In the genomic region with DNA sequence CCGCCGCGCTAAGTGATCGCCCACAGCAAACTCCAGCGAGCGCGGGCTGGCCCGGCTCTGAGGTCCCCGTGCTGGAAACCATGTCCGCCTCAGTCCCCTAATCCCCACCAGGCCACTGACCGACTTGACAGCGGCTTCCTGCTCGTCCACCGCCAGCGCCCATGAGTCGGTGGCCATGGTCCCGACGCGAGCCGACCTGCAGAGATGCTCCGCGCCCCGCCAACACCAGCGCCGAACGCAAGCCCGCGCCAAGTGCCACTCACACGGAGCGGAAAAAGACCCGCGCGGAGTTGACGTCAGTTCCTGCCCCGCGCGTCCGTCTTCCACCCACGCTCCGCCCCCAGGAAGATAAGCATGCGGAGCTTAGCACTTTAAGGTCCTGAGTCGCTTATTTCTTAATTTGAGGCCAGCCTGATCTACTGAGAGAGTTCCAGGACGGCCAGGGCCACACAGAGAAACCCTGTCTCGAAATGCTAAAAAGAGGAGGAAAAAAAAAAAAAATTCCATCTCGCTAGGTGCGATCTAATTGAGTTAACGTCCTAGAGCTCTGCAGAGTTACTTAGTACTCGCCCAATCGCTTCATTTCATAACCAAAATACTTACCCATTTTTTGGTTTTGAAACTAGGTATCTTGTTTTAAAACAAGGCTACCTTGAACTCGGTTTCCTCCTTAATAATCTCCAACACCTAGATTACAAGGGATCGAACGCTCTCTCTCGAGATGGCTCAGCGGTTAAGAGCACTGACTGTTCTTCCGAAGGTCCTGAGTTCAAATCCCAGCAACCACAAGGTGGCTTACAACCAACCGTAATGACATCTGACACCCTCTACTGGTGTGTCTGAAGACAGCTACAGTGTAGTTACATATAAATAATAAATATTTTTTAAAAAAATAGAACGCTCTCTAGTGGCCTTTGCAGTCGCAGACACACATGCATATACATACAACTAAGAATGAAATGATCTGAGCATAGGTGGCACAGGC, we compare ENCODE assay signal across 7 mouse cellular contexts. TPM values are rescaled to one million over a fixed set of nuclear protein-coding genes. Genes with fewer than 3 reads are reported as not detected.
A peak's percentile ranks its signal among the peaks of the same experiment; 100 is the strongest.
DNase-seq lines count a peak whose midpoint lies in the region; ATAC-seq lines count a peak whose summit lies in the region.

Gene Ddx19a, minus strand, starts transcription at position 254 of the 985 bp plus-strand sequence.

- peak within 1 kb of the TSS; percentile 83 for H3K9ac ChIP-seq in intestine, embryonic 16.5 days (ENCODE audit: low read depth, low read length)
- H3K9ac ChIP-seq in midbrain, embryonic 11.5 days (ENCODE audit: low read length), result peak within 1 kb of the TSS; percentile 82

- DNase-seq in adrenal gland, adult 2 months, result peak; percentile 92
- peak; percentile 77 for DNase-seq in embryo, embryonic 11.5 days (ENCODE audit: low read depth, low spot score)
- DNase-seq in gastrocnemius, postnatal 4 days (ENCODE audit: low spot score in 2 of 2), result peak; percentile 71 to 89
- peak; percentile 91 to 92 for DNase-seq in left cerebral cortex, postnatal 36 days (ENCODE audit: low spot score in 2 of 2)
- peak; percentile 97 for DNase-seq in midbrain, embryonic 11.5 days (ENCODE audit: low spot score, missing footprints)
- peak; percentile 79 for DNase-seq in skeletal muscle tissue, adult 2 months (ENCODE audit: low read depth, low spot score)

- no peaks in the 10 kb centered on the region; the same call in 1 of the 2 replicates for H3K36me3 ChIP-seq in intestine, embryonic 16.5 days (ENCODE audit: control insufficient read depth, insufficient read depth, low read length)
- H3K36me3 ChIP-seq in midbrain, embryonic 11.5 days (ENCODE audit: control insufficient read depth, insufficient read depth, low read length), result peaks cover under 1% of the 10 kb centered on the region; the same call in 1 of the 2 replicates

- no peaks in the 10 kb centered on the region for H3K27me3 ChIP-seq in intestine, embryonic 16.5 days (replicated peaks; ENCODE audit: control insufficient read depth, insufficient read depth, low read length)
- no peaks in the 10 kb centered on the region for H3K27me3 ChIP-seq in midbrain, embryonic 11.5 days (ENCODE audit: control insufficient read depth, insufficient read depth, low read length)

- H3K4me1 ChIP-seq in intestine, embryonic 16.5 days (ENCODE audit: control insufficient read depth, insufficient read depth, low read length), result peaks cover 3% of the 10 kb centered on the region; the same call in 1 of the 2 replicates
- peaks cover 3% of the 10 kb centered on the region; the same call in 1 of the 2 replicates for H3K4me1 ChIP-seq in midbrain, embryonic 11.5 days (ENCODE audit: control insufficient read depth, insufficient read depth, low read length)

- WGBS in intestine, embryonic 16.5 days, result 3% methylated on average over 58 of the region's 58 CpGs
- WGBS in midbrain, embryonic 11.5 days, result 4% methylated on average over 58 of the region's 58 CpGs

- H3K9me3 ChIP-seq in intestine, embryonic 16.5 days (ENCODE audit: control insufficient read depth, low read length), result no peaks in the 10 kb centered on the region
- no peaks in the 10 kb centered on the region for H3K9me3 ChIP-seq in midbrain, embryonic 11.5 days (ENCODE audit: control insufficient read depth, low read length)

- H3K4me2 ChIP-seq in intestine, embryonic 16.5 days (ENCODE audit: low read depth, low read length), result peak within 1 kb of the TSS; percentile 56
- H3K4me2 ChIP-seq in midbrain, embryonic 11.5 days, result peak within 1 kb of the TSS; percentile 85

- peak within 1 kb of the TSS; percentile 83 for H3K4me3 ChIP-seq in intestine, embryonic 16.5 days (ENCODE audit: low read length)
- H3K4me3 ChIP-seq in midbrain, embryonic 11.5 days (ENCODE audit: low read depth, low read length), result peak within 1 kb of the TSS; percentile 93

- ATAC-seq in intestine, embryonic 16.5 days, result peak; percentile 98
- ATAC-seq in midbrain, embryonic 11.5 days (ENCODE audit: low FRiP score), result peak; percentile 94

- peak within 1 kb of the TSS; percentile 78 for H3K27ac ChIP-seq in intestine, embryonic 16.5 days (ENCODE audit: low read length)
- H3K27ac ChIP-seq in midbrain, embryonic 11.5 days (ENCODE audit: low read depth, low read length), result peak within 1 kb of the TSS; percentile 40

- intact Hi-C loops in left cerebral cortex, postnatal 36 days (cut with DNase I), result no loop called here

RNA-seq across cellular contexts. Expression of gene Ddx19a, which starts in this region (rescaled TPM):
- 10 to 100 TPM; 35.5 to 41.7 TPM for total RNA-seq in adrenal gland, adult 2 months (2021)
- 15.1 and 19.3 TPM in 2 replicates for polyA plus RNA-seq in adrenal gland, adult 2 months (2012; rRNA removed)
- total RNA-seq in gastrocnemius, postnatal 4 days (2021), result 10 to 100 TPM; 50.6 to 56.3 TPM
- 11.5 and 12.0 TPM in 2 replicates for polyA plus RNA-seq in intestine, embryonic 16.5 days (2015; fragmentation: Nextera tagmentation; extraction: Ambion mirVana)
- total RNA-seq in left cerebral cortex, postnatal 36 days (2021), result 10 to 100 TPM; 26.6 to 30.7 TPM
- 32.8 and 33.4 TPM in 2 replicates for polyA plus RNA-seq in midbrain, embryonic 11.5 days (2014; fragmentation: Nextera tagmentation; extraction: Ambion mirVana)

Comparison
In these comparisons a context has a peak if more than half of its experiments do, and no peak if none do; other contexts are left out.
1. Peak in every context shown above with its lines: DNase-seq, ATAC-seq, H3K4me3 ChIP-seq and H3K27ac ChIP-seq.